Mouse (Mus musculus): ENCODE measurements around the gene Mmp9. TPM values are rescaled to one million over a fixed set of nuclear protein-coding genes. Genes with fewer than 3 reads are reported as not detected.

The Mmp9 gene
- total RNA-seq, 4 experiments from 2014 or later = 0.15 to 0.83 (median 0.58) TPM

- peak; percentile 20 to 30 for DNase-seq (ENCODE audit: low spot score in 2 of 2)
Observed at GRCm38 (mm10) chr2:164953224-164953623, 12.6 kb downstream of the Mmp9 start.

DNA sequence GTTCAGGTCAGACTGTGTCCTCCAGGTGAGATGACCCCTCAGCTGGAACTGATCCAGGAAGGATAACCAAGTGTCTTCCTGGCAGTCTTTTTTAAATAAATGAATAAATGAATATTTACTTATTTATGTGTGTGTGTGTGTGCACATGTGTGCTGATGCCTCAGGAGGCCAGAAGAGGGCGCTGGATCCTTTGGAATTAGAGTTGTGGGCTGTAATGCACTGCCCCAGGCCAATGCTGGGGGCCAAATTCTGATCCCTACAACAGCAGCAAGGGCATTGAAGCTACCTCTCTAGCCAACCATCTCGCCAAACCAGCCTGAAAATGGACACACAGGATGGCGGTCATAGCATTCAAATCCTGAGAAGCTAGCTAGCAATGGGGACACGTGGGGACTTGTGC is 15.1 kb downstream of the Mmp9 start:
- no peak for DNase-seq (ENCODE audit: low spot score in 2 of 2)

DNA sequence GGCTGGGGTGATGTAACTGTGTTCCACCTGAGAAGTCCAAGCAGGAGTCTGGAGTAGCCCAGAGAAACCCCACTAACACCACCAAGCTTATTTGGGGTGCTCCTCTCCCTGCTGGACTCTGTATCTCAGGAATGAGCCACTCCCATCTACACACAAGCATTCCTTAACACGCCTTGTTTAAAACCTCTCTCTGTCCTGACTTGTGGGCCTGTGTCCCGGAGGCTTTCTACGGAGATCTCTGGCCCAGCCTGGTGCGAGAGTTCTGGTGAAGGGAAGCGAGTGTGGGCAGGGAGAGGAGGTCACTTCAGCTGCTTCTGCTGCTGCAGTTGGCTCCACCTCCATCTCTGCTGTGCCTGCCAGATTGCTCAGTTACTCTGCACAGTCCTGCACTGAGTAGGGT is 15.6 kb downstream of the Mmp9 start:
- DNase-seq (ENCODE audit: low spot score in 2 of 2) = no peak

DNA sequence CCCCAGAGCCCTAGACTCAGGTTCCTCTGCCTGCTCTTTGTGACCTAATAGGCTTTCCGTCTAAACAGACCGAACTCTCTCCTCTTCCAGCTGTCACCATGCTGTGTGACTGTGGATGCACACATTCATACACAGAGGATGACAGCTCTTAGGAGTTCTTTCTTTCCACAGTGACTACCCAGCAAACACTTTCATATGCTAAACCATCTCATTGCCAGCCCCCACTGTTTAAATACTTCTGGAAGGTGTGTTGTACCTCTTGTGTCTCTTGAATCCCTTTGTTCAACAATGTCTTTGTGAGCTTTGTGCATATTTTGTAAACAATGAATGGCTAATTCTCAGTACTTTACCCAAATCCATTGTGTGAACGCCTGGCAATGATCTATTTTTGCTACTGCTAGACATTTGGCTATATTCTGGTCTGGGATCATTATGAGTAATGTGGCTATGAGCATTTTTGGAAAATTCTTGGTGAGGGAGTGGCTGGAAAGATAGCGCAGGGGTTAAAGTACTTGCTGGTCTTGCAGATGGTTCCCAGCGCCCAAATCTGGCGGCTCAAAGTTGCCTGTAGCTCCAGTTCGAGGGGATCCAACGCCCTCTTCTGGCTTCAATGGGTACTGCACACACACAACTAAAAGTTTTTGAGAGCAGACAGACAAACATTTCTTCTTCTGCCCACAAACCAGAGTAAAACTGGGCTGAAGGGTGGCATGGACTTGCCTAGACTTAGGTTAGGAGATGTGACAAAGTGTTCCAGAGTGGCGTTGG is 17.2 kb downstream of the Mmp9 start:
- no peak for DNase-seq (ENCODE audit: low spot score in 2 of 2)

DNA sequence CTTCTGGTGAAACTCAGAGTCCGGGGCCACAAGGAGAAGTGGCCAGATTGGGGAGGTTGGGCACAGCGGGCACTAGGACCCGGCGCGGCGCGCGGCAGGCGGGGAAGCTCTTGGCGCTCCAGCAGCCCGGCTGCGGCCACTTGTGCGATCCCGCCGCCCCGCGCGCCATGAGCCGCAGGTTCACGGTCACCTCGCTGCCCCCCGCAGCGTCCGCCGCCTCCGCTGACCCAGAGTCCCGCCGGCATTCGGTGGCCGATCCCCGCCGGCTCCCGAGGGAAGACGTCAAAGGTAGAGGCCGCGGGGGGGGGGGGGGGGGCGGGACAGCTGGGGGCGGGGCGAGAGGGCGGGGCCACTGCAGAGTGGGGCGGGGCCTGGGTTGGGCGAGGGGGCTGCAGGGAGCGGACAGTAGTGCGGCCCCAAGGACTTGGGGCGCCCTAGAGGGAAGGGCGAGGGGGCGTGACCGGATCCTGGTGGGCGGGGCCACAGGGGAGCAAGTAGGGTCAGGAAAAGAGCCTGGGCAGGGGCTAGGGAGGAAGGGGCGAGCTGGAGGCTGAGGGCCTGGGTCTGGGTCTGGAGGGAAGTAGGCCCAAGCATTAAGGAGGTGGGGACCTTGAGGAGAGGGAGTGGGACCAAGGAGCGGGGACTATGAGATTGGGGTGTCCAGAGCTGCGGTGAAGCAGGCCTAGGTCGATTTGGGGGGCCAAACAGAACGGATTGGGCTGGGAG is 20.3 kb downstream of the Mmp9 start, which contains the start of gene Slc12a5:
TSS of gene Slc12a5 (plus strand) at position 87 of the 726 bp plus-strand sequence.
- no peak for DNase-seq (ENCODE audit: low spot score in 2 of 2)

- no peak for DNase-seq (ENCODE audit: low spot score in 2 of 2)
Observed at GRCm38 (mm10) chr2:164961506-164962182, 21.1 kb downstream of the Mmp9 start.

GRCm38 (mm10) chr2:164962183-164962580 is 21.6 kb downstream of the Mmp9 start:
- no peak for DNase-seq (ENCODE audit: low spot score in 2 of 2)

DNA sequence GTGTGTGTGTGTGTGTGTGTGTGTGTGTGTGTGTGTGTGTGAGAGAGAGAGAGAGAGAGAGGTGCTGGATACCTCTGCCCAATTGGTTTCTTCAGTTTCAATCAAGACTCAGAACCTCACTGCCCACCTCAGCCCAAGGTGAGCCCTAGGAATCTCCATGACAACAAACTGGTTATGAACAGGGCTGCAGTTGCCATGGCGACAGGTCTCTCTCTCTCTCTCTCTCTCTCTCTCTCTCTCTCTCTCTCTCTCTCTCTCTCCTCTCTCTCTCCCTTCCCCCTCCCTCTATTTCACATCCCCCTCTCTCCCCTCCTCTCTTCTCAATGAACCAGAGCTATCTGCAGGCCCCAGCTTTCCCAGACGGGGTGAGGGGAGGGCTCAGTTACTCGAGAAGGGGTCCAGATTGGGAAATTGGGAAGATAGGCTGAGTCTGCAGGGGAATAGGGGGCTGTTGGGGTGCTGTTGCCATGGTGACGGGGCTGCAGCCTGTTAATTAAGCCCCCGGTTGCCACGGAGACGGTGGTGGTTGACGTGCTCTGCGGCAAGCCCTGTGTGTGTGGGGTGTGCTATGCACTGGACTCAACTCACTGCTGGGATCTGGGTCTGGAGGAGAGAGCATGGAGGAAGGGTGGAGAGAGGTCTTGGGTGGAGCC is 23.8 kb downstream of the Mmp9 start:
- no peak for DNase-seq (ENCODE audit: low spot score in 2 of 2)

DNA sequence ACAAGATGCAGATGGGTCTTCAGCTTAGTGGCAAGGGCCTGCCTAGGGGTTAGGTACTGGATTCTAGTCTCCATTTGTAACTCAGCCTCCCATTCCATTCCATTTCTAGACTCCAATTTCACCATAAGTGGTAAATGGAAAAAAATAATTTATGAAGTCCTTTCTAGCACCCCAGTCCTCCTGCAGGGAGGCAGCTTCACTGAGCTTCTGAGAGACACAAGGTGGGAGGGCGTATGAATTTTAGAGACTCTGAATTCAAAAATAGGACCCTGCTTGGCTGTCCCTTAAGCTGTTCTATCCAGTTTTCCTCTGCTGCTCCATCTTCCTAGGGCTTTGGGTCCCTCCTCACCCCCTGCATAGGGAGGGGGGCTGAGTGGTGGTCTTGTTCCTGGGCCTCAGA is 24.4 kb downstream of the Mmp9 start:
- DNase-seq (ENCODE audit: low spot score in 2 of 2) = no peak

DNA sequence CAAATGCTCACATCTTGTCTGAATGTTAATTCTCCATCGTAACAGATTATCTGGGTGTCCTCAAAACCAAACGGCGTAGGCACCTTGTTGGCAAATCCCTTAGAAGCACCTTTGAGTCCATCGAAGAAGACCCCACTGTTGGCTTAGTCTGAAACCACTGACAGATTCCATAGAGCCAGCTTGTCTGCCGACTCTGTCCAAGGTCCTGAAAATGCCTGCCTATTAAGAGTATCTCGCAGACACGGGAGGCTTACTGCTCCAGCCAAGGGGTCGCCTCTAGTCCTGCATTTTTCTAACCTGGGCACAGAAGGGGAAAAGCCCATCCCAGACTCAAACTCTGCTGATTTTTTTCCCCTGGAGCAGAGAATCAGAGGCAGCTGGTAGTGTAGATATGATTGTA is 25.8 kb downstream of the Mmp9 start:
- no peak for DNase-seq (ENCODE audit: low spot score in 2 of 2)

GRCm38 (mm10) chr2:164967193-164967592 is 26.6 kb downstream of the Mmp9 start:
- no peak for DNase-seq (ENCODE audit: low spot score in 2 of 2)

DNA sequence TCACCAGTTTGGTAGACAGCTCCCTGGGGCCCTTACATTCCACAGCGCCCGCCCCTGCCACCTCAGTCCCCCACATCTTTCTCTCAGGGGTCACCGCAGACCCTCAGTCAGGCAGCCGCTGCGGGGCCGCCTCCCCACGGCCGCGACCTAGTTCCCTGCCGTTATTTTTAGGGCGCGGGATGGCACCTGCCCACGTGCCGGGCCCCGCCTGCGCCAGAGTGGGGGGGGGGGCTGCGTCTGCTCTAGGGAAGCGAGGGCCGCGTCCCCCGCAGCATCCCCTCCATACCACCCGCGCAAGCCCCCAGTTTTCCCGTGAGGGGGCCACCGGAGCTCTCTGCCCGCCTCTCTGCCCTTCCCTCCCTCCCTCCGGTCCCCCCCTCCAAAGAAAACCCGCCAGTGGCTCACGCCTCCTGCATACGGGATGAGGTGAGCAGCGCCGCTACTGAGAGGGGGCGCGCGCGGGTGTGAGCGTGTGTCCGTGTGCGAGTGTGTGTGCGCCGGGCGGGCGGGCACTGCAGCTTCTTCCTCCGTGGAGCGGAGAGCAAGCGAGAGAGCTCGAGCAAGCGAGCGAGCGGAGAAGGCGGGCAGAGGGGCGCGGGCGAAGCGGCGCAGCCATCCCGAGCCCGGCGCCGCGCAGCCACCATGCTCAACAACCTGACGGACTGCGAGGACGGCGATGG is 27.3 kb downstream of the Mmp9 start:
- no peak for DNase-seq (ENCODE audit: low spot score in 2 of 2)

DNA sequence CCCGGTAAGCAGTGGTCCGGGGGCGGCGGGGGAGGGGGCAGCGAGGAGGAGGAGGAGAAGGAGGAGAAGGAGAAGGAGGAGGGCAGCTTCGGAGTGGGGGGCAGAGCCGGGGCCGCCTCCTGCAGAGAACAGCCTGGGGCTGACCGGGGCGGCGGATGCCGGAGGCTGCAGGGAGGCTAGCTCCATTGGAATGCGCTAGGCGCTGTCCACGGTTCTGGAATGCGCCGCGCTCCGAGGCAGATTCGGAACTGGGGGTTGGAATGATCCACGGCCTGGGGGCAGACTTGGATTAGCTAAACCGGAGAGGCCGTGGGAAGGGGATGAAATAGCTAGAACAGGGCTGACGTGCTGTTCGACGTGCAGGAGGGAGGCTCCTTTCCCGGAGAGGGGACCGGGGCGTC is 27.9 kb downstream of the Mmp9 start:
- DNase-seq (ENCODE audit: low spot score in 2 of 2) = peak in 1 of 2 experiments; percentile 12

DNA sequence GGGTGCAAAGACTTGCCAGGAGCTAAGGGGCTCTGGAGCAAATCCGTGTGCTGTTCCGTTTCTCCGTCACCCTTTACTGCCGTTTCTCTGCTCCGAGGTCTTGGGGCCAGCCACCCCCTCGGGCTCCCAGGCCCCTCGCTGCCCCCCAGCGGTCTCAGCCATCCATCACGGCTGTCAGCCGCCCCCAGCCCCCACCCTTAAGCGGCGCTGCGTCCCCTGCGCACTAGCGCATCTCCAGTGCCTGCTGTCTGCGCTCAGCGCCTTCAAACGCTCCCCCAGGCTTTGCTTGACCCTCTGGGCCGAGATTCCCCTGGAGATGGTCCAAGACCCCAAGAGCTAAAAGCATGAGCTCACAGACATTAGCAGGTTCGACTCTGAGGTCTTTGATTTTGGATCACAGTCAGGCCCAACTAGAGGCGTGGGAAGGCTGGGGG is 28.8 kb downstream of the Mmp9 start:
- DNase-seq (ENCODE audit: low spot score in 2 of 2) = no peak

- DNase-seq (ENCODE audit: low spot score in 2 of 2) = no peak
Observed at GRCm38 (mm10) chr2:164970631-164971196, 30.1 kb downstream of the Mmp9 start.

DNA sequence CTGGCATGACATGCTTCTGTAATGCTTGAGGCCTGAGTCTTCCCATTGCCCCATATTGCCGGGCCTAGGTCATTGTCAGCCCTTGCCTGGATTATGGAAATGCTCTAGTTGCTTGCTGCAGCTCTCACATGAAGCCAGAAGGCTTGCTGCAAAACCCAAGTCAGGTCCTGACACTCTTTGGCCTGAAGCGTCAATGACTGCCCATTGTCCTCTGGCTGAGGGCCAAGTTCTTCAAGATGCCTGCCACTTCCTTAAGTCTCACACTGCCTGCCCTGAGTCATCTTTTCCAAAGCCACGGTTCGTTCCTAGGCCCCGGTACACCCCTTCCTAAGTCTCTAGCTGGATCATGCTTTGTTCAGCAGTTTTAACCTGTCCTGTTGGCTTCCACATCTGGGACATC is 32.1 kb downstream of the Mmp9 start:
- no peak for DNase-seq (ENCODE audit: low spot score in 2 of 2)

GRCm38 (mm10) chr2:164975611-164976010 is 35.0 kb downstream of the Mmp9 start:
- DNase-seq (ENCODE audit: low spot score in 2 of 2) = no peak

- DNase-seq (ENCODE audit: low spot score in 2 of 2) = no peak
Observed at GRCm38 (mm10) chr2:164979749-164980148, 39.2 kb downstream of the Mmp9 start.

- no peak for DNase-seq (ENCODE audit: low spot score in 2 of 2)
Observed at GRCm38 (mm10) chr2:164985962-164986361, 45.4 kb downstream of the Mmp9 start.

DNA sequence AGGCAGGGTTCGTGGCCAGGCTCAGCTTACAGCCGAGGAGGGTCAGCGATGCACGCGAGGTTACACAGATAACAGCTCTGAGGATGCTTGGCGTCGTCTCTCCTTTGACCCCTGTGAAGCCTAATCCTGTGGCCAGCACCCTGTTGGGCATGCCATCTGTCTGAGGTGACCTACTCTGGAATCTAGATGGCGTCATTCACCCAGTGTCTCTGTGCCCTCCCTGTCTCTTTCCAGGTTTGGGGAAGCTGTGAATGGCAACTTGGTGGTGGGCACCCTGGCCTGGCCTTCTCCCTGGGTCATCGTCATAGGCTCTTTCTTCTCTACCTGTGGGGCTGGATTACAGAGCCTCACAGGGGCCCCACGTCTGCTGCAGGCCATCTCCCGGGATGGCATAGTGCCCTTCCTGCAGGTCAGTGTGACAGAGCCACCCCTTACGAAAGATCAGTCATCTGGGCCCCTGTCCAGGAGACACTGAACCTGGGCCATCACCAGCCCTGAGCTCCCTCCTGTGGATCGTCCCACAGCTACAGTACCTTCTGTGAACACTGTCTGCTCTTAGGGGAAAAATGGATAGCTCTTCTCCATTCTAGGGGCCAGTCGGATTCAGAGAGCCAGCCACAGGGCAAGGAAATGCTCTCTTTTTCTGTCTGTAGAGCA is 45.9 kb downstream of the Mmp9 start:
- DNase-seq (ENCODE audit: low spot score in 2 of 2) = no peak

Data from gastrocnemius, adult 8-10 months (tissue).